Mouse (Mus musculus) midbrain, embryonic 11.5 days (tissue): ENCODE results near the gene Tatdn3. TPM values are rescaled to one million over a fixed set of nuclear protein-coding genes. Genes with fewer than 3 reads are reported as not detected.

Source experiments
- ATAC-seq: fragments of 200-750 bp; cut with Nextera tagmentation; 2 replicates; pipeline ENCODE4 v1.8.0; 2017; ENCODE audit warnings: moderate TSS enrichment, moderate library complexity; ENCODE audit not compliant: low FRiP score
- DNase-seq: peaks from one replicate; pipeline ENCODE4 v3.0.0; 2015; ENCODE audit warnings: low spot score; ENCODE audit errors: missing footprints
- H3K27ac ChIP-seq: fragments of 300-500 bp; sonication (generic); 2 replicates; pipeline ENCODE4 v1.5.1; 2014; ENCODE audit warnings: low read depth, low read length
- H3K27me3 ChIP-seq: fragments of 300-500 bp; sonication (generic); 2 replicates; pipeline ENCODE4 v1.6.1; 2014; ENCODE audit warnings: mild to moderate bottlenecking, low read length, moderate library complexity, mixed read lengths; ENCODE audit not compliant: control insufficient read depth, insufficient read depth
- H3K36me3 ChIP-seq: fragments of 300-500 bp; sonication (generic); 2 replicates; pipeline ENCODE4 v1.6.1; 2014; ENCODE audit warnings: mild to moderate bottlenecking, low read length, moderate library complexity, mixed read lengths; ENCODE audit not compliant: control insufficient read depth, insufficient read depth
- H3K4me1 ChIP-seq: fragments of 300-500 bp; sonication (generic); 2 replicates; pipeline ENCODE4 v1.6.1; 2014; ENCODE audit warnings: low read length; ENCODE audit not compliant: control insufficient read depth, insufficient read depth
- H3K4me2 ChIP-seq: fragments of 300-500 bp; sonication (generic); 2 replicates; pipeline ENCODE4 v1.6.1; 2014; ENCODE audit warnings: mild to moderate bottlenecking, moderate library complexity
- H3K4me3 ChIP-seq: fragments of 300-500 bp; sonication (generic); 2 replicates; pipeline ENCODE4 v1.5.1; 2014; ENCODE audit warnings: low read depth, low read length
- H3K9ac ChIP-seq: fragments of 300-500 bp; sonication (generic); 2 replicates; pipeline ENCODE4 v1.6.1; 2014; ENCODE audit warnings: low read length
- H3K9me3 ChIP-seq: fragments of 300-500 bp; sonication (generic); 2 replicates; pipeline ENCODE4 v1.6.1; 2016; ENCODE audit warnings: low read length; ENCODE audit not compliant: control insufficient read depth
- WGBS: fragments of 180-500 bp; shearing (Covaris S2); extraction: QIAGEN DNeasy Blood & Tissue Kit; methylation state at CpG from one replicate; pipeline ENCODE4 v1.1.7; 2014; 5-methylcytosine and 5-hydroxymethylcytosine counted together
- polyA plus RNA-seq: library from polyadenylated mRNA; unstranded; fragments of >200 nt; fragmentation: Nextera tagmentation; extraction: Ambion mirVana; gene quantifications from 2 replicates; pipeline ENCODE4 v1.2.1, GENCODE M21; 2014

Tatdn3 gene
- polyA plus RNA-seq, 1 experiment from 2014 or later = 11.6 TPM

GRCm38 (mm10) chr1:191086304-191086878, 23.7 kb upstream of the Tatdn3 start:
- peaks cover 17% of the 10 kb centered on the region; the same call in 1 of the 2 replicates for H3K36me3 ChIP-seq
- no peak for ATAC-seq

GRCm38 (mm10) chr1:191085597-191085996, 22.9 kb upstream of the Tatdn3 start:
- Histone ChIP-seq H3K36me3 (peaks cover 20% of the 10 kb centered on the region; the same call in 1 of the 2 replicates), H3K4me3 (no peak overlapping the region), H3K9ac (no peak overlapping the region), H3K4me1 (no peaks in the 10 kb centered on the region), H3K4me2 (no peak overlapping the region), H3K9me3 (no peaks in the 10 kb centered on the region), H3K27me3 (no peaks in the 10 kb centered on the region), H3K27ac (no peak overlapping the region)
- ATAC-seq (no peak), DNase-seq (no peak)
- WGBS = 84% methylated on average over 12 of the region's 12 CpGs

More at GRCm38 (mm10) chr1:191086304-191086878, 23.7 kb upstream of the Tatdn3 start:
- WGBS = 88% methylated on average over 7 of the region's 7 CpGs
- Histone ChIP-seq H3K4me1 (no peaks in the 10 kb centered on the region), H3K4me2 (no peak overlapping the region), H3K27me3 (no peaks in the 10 kb centered on the region), H3K9me3 (no peaks in the 10 kb centered on the region), H3K27ac (no peak overlapping the region), H3K4me3 (no peak overlapping the region), H3K9ac (no peak overlapping the region)
- peak; percentile 69 for DNase-seq

- H3K4me1 ChIP-seq = no peaks in the 10 kb centered on the region
- 72% methylated on average over 5 of the region's 5 CpGs for WGBS
- ATAC-seq = no peak
- no peaks in the 10 kb centered on the region for H3K9me3 ChIP-seq
- no peak overlapping the region for H3K4me3 ChIP-seq
- no peaks in the 10 kb centered on the region for H3K27me3 ChIP-seq
- no peak overlapping the region for H3K27ac ChIP-seq
- no peak overlapping the region for H3K9ac ChIP-seq
- DNase-seq = peak; percentile 89
- no peak overlapping the region for H3K4me2 ChIP-seq
- H3K36me3 ChIP-seq = peaks cover 22% of the 10 kb centered on the region; the same call in 1 of the 2 replicates
Measured at GRCm38 (mm10) chr1:191084951-191085559, 22.3 kb upstream of the Tatdn3 start.

- H3K27me3 ChIP-seq = no peaks in the 10 kb centered on the region
- no peak overlapping the region for H3K9ac ChIP-seq
- H3K4me1 ChIP-seq = no peaks in the 10 kb centered on the region
- peaks cover 25% of the 10 kb centered on the region; the same call in 1 of the 2 replicates for H3K36me3 ChIP-seq
- DNase-seq = no peak
- ATAC-seq = no peak
- no peak overlapping the region for H3K4me2 ChIP-seq
- 95% methylated on average over 8 of the region's 8 CpGs for WGBS
- H3K4me3 ChIP-seq = no peak overlapping the region
- H3K27ac ChIP-seq = no peak overlapping the region
- no peaks in the 10 kb centered on the region for H3K9me3 ChIP-seq
Measured at GRCm38 (mm10) chr1:191083230-191083629, 20.5 kb upstream of the Tatdn3 start.

- H3K4me3 ChIP-seq = no peak overlapping the region
- no peak for ATAC-seq
- H3K4me2 ChIP-seq = no peak overlapping the region
- peak; percentile 91 for DNase-seq
- H3K27me3 ChIP-seq = no peaks in the 10 kb centered on the region
- no peak overlapping the region for H3K9ac ChIP-seq
- no peaks in the 10 kb centered on the region for H3K4me1 ChIP-seq
- H3K27ac ChIP-seq = no peak overlapping the region
- H3K9me3 ChIP-seq = no peaks in the 10 kb centered on the region
- WGBS = 71% methylated on average over 10 of the region's 10 CpGs
- peaks cover 16% of the 10 kb centered on the region for H3K36me3 ChIP-seq
Measured at GRCm38 (mm10) chr1:191075199-191075883, 12.6 kb upstream of the Tatdn3 start.

- Histone ChIP-seq H3K9me3 (no peaks in the 10 kb centered on the region), H3K4me1 (no peaks in the 10 kb centered on the region), H3K27me3 (no peaks in the 10 kb centered on the region), H3K36me3 (peaks cover 19% of the 10 kb centered on the region), H3K27ac (no peak overlapping the region), H3K9ac (no peak overlapping the region), H3K4me3 (no peak overlapping the region), H3K4me2 (no peak overlapping the region)
- ATAC-seq (no peak), DNase-seq (no peak)
- WGBS = 92% methylated on average over 4 of the region's 4 CpGs
Measured at GRCm38 (mm10) chr1:191073486-191073885, 10.8 kb upstream of the Tatdn3 start.

GRCm38 (mm10) chr1:191073001-191073400, 10.3 kb upstream of the Tatdn3 start:
- 91% methylated on average over 6 of the region's 6 CpGs for WGBS

GRCm38 (mm10) chr1:191072329-191072913, 9.7 kb upstream of the Tatdn3 start:
- 97% methylated on average over 16 of the region's 16 CpGs for WGBS
- no peak overlapping the region for H3K4me3 ChIP-seq
- no peaks in the 10 kb centered on the region for H3K4me1 ChIP-seq
- H3K9ac ChIP-seq = no peak overlapping the region
- ATAC-seq = no peak
- H3K36me3 ChIP-seq = peaks cover 18% of the 10 kb centered on the region
- H3K4me2 ChIP-seq = no peak overlapping the region
- no peak overlapping the region for H3K27ac ChIP-seq
- no peaks in the 10 kb centered on the region for H3K27me3 ChIP-seq
- H3K9me3 ChIP-seq = no peaks in the 10 kb centered on the region
- DNase-seq = no peak

More at GRCm38 (mm10) chr1:191073001-191073400, 10.3 kb upstream of the Tatdn3 start:
- DNase-seq = no peak
- no peak overlapping the region for H3K4me2 ChIP-seq
- H3K9ac ChIP-seq = no peak overlapping the region
- peaks cover 18% of the 10 kb centered on the region for H3K36me3 ChIP-seq
- H3K4me3 ChIP-seq = no peak overlapping the region
- no peaks in the 10 kb centered on the region for H3K4me1 ChIP-seq
- H3K27me3 ChIP-seq = no peaks in the 10 kb centered on the region
- H3K27ac ChIP-seq = no peak overlapping the region
- H3K9me3 ChIP-seq = no peaks in the 10 kb centered on the region
- no peak for ATAC-seq

- H3K4me3 ChIP-seq = no peak overlapping the region
- ATAC-seq = no peak
Measured at GRCm38 (mm10) chr1:191071613-191072012, 8.9 kb upstream of the Tatdn3 start.

More at GRCm38 (mm10) chr1:191071613-191072012, 8.9 kb upstream of the Tatdn3 start:
- Histone ChIP-seq H3K36me3 (peaks cover 15% of the 10 kb centered on the region), H3K27ac (no peak overlapping the region), H3K9ac (no peak overlapping the region), H3K9me3 (no peaks in the 10 kb centered on the region), H3K4me2 (no peak overlapping the region), H3K27me3 (no peaks in the 10 kb centered on the region), H3K4me1 (no peaks in the 10 kb centered on the region)
- 91% methylated on average over 6 of the region's 6 CpGs for WGBS
- DNase-seq = no peak
